Mouse (Mus musculus) erythroblast, adult 5-6 weeks (primary cell): ENCODE measurements around the gene Fam196b. TPM values are rescaled to one million over a fixed set of nuclear protein-coding genes. Genes with fewer than 3 reads are reported as not detected.

Experiments used
- ATAC-seq: replicated peaks from 2 replicates; pipeline ENCODE4 v1.8.0; 2016; ENCODE audit warnings: moderate number of reproducible peaks, mild to moderate bottlenecking, moderate TSS enrichment, inconsistent platforms; ENCODE audit not compliant: poor library complexity, low FRiP score, severe bottlenecking
- total RNA-seq, 2 experiments: library from RNA; stranded (forward) in 1 of 2; stranded (reverse) in 1 of 2; fragments of 150-400 nt in 1 of 2; fragments of 200-764, 138-1000 nt in 1 of 2; gene quantifications; 2 replicates each; pipeline versions ENCODE4 v1.2.3 to v1.2.4; 2015 to 2017; ENCODE audit warnings: low replicate concordance in 2 of 2

Gene Fam196b
- not detected in 2 replicates for total RNA-seq (2015; ENCODE audit: low replicate concordance)
- total RNA-seq (2017; ENCODE audit: low replicate concordance) = 0.14 TPM in 1 of 2 replicates, not detected in the other

DNA sequence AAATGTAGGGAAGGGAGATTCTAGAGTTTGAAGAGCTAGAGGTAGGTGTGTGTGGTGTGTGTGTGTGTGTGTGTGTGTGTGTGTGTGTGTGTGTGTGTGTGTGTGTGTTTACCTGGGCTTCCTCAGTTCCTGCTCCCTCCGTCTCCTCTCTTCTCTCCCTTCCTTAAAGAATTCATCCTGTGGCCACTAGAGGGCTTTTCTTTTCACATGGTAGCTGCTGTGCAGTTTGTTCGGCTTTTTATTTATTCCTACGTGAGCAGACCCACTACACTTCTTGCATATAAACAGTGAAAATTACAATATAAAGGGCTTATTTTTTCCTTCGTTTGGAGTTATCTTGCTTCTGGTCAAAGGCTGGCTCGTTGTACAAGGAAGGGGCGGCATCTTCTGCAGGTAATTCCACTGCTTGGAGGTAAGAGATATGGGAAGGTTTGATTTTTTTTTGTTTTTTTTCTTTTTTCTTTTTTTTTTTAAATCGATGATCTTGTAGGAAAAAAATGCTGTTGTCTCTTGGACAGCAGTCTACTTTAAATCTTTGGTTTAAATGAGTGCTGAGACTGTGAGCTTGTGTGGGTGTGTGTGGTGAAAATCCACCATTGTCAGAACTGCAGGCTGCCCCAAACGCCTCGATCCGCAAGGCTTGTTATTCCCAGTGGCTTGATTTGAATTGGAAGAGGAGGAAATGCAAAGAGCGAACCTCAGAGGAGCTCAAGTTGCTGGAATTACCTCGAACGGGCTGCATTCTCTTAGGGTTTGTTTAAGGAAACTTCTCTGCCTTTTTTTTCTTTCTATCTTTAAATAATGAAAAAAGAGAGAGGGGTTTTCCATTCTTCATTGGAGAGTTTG, at the start of gene Fam196b:
Gene Fam196b (plus strand): TSS at position 289 of the 846 bp plus-strand sequence.
- ATAC-seq = no peak

- ATAC-seq = no peak
Measured at GRCm38 (mm10) chr11:34272016-34272415, 42.6 kb upstream of the Fam196b start.

- ATAC-seq = no peak
Measured at GRCm38 (mm10) chr11:34275941-34276340, 38.7 kb upstream of the Fam196b start.

- ATAC-seq = no peak
Measured at GRCm38 (mm10) chr11:34276363-34277046, 38.1 kb upstream of the Fam196b start.

- no peak for ATAC-seq
Measured at GRCm38 (mm10) chr11:34277047-34277445, 37.6 kb upstream of the Fam196b start.

DNA sequence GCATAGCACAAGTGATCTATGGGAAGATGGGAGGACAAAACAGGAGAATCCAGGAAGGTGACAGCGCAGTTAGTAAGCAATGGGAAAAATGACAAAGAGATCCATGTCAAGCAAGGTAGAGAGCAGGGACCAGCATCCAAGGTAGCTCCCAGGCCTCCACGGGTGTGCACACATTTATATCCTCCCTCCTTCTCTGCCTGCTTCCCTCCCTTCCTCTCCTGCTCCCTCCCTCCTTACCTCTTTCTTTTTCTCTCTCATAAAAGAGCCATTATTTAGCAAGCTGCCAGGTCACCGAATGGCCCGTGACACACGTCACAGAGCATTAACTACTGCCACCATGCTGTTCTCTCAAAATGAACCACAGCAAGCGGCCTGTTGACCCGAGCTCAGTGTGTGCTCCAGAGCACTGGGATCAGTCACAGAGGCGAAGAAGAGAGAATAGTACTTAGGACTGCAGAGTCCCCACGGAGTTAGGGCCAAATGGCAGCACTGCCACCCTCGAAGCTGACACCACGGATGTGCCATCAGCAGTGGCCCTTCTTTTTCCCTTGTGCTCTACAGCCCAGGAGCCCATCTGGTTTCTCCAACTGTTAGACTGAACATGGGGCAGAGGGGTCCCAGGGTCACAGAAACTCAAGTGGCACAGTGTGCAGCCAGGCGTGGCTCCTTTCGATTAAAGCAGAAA, 30.4 kb upstream of the Fam196b start:
- no peak for ATAC-seq

DNA sequence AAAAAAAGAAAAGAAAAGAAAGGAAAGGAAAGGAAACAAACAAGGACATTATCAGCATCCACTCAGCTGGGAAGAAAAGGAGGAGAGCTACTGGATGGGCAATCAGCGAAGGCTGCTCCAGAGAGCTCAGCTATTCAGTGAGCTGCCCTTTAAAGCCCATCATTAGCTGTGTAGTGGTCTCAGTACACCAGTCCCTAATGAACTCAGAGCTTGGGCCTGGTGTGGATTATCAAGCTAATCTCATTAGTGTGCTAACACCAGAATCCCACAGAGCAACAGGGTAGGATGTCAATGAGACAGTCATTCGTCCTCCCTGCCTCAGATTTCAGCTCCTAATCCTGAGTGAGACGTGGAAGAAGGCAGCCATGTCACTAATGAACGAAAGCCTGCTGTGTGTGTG, 24.4 kb upstream of the Fam196b start:
- ATAC-seq = no peak

- ATAC-seq = no peak
Measured at GRCm38 (mm10) chr11:34290708-34291107, 23.9 kb upstream of the Fam196b start.

DNA sequence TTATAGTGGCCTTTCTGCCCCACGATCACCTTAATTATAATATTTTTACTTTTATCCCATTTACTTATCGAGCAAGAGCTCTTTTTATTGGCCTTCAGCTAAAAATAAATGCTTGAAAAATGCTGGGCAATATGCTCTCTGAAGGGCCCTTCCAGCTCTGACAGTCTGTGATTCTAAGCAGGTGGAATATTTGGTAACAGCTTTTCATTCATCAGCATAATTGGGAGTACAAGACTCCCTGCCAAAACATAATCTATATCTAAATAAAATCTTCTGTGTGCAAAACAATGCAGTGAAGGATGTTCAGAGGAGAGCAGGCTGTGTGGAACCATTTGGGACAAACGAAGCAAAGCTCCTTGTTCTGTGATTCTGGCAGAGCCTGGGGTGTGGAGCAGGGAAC, 23.3 kb upstream of the Fam196b start:
- ATAC-seq = no peak

- no peak for ATAC-seq
Measured at GRCm38 (mm10) chr11:34297698-34298378, 16.8 kb upstream of the Fam196b start.

DNA sequence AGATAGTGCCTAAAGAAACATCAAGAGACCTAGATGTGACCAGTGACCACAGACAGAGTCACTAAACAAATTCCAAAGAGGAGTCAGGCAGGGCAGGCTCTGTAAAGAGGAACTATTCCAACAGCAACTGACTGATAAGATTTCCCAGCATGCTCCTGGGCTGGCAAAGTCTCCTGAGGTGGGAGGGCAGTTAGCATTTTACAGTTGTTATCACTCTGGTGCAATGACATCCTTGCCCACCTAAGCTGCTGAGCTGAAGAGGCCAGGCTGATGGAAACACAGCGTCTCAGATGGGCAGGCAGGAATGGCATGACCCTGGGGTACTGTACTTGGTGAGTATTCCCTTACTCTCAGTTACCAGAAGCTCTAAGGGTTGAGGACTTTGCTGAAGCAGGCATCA, 15.1 kb upstream of the Fam196b start:
- no peak for ATAC-seq

DNA sequence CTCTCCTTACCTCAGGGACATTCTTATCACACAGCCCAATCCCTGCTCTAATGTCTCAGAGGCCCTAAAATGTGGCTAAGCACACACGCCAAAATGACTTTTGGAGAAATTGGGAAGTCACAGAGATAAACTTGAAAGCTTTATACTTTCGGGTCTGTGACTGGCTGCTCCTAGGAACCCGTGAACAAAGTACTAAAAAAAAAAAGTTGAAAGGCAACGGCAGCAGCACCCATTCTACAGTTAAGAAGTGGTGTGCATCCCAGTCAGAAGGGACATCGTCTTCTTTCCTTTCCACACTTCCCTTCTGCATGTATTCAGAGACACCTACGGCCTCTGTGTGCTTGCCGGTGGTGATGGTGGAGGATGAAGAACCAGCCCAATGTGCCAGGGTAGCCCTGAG, 14.6 kb upstream of the Fam196b start:
- ATAC-seq = no peak

- ATAC-seq = no peak
Measured at GRCm38 (mm10) chr11:34306231-34306630, 8.4 kb upstream of the Fam196b start.

DNA sequence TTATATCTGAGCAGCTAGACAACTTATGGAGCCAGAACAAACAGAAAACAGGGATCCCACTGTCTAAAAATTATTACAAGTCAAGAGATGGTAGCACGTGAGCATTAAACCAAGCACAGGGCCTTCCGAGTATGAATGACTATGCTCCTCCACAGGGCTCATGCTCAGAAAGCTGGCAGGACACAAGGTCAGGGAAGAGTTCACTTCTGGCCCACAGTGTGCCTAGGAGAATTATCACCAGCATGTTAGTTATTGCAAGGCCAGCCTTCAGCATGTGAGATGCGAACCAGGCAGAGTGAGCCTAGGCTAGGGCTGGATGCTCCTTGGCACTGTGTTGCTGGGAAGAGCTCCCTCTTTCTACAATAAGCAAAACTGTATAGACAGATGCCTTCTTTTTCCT, 5.9 kb upstream of the Fam196b start:
- ATAC-seq = no peak

DNA sequence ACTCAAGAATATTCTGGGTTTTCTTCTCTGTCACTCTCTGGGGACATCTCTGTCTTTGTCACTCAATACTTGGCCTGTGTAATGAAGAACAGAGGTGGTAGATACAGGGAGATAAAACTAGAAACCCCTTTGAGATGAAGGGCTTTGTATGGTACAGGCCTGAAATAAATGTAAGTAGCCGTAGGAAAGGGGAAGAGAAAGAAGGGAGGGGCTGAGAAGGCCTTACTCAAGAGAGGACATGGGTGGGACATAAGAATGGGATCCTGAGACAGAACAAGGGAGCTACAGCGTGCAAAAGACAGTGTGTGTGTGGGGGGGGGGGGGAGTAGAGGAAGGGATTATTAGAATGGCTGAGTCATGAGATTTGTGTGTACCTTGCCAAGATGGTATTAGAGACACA, 5.3 kb upstream of the Fam196b start:
- no peak for ATAC-seq

DNA sequence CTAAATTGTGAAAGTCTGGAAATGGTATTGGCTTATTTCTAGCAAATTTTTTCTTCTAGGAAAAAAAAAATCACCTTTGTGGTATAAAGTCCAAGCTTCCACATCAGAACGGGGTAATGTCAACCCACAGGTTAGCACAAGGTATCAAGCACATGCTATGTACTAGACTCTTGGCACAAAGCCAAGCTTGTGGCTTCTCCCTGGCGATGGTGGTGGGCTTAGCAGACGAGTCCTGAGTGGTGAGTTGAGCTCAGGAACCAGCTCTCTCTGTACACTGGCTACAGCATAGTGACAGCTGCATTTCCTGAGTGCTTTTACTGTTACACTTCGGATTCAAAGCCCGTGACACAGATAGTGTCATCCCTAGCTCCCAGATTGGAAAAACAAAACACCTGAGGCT, 2.9 kb upstream of the Fam196b start:
- no peak for ATAC-seq

- no peak for ATAC-seq
Measured at GRCm38 (mm10) chr11:34312208-34312607, 2.4 kb upstream of the Fam196b start.

DNA sequence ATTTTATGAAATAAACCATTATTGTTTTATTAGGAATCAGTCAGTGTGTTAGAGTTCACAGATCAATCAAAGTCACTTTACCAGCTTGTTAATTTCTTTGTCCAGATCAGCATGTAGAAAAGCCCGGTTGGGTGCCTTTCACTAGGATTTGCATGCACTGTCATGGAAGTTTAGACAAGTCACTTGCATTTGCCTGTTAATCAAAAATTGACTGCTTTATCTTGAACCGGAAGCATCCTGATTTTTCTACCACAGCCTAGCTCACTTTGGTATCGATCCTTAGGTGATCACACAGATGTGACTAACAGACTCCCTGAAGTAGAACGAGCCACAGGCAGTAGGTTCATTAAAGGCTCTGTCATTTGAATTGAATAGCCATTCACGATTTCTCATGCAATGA, 761 bp downstream of the Fam196b start:
- ATAC-seq = no peak

DNA sequence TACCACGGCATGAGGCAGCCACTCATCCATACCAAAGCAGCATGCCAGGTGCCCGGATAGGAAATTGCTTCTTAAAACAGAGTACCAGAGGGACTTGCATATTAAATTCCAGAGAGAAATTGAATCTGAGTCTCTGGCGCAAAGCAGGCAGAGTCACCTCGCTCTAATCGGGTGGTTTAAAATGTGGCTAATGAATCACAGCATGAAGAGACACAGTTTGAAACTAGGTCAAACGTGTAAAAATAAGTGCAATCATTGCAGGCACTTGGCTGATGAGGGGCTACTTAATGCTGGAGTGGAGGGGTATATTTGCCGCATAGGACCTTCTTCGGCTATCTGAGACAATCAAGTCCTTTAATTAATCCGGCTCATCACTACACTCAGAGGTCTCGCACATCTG, 1.6 kb downstream of the Fam196b start:
- no peak for ATAC-seq

- no peak for ATAC-seq
Measured at GRCm38 (mm10) chr11:34317001-34317400, 2.4 kb downstream of the Fam196b start.
